ENCODE assay signal across 23 mouse cellular contexts in the genomic region with DNA sequence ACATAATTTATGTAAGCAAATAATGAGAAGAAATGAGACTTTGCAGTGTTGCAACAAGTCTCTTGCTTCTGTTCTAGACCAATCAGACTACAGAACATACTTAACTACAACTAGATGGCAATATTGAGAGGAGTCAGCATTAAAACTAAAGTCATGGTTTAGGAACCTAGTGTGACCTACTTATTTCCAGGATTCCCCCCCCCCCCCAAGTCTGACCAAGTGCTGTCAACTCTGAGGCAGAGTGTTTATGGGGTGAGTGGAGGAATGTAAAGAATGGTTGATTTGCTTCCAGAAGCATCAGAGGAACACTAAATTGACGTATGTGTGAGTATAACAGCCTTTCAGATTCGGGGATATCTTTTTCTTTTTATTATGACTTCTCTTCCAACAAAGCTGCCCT.
"Had no signal": no experiment of that assay in that cellular context is flagged by ENCODE, and none has a peak within 500 bp of the region (broad histone marks: within the 10 kb centered on the region; RNA-seq: fewer than 3 reads in every experiment).

No protein-coding gene starts in this region.

- H3K9ac ChIP-seq: heart, embryonic 13.5 days; heart, embryonic 15.5 days; hindbrain, embryonic 13.5 days; hindbrain, embryonic 15.5 days; kidney, embryonic 15.5 days; limb, embryonic 12.5 days; limb, embryonic 15.5 days had no signal

- H3K9me3 ChIP-seq: heart, embryonic 13.5 days; heart, embryonic 15.5 days; hindbrain, embryonic 13.5 days; hindbrain, embryonic 15.5 days; kidney, embryonic 15.5 days; limb, embryonic 12.5 days; limb, embryonic 15.5 days had no signal

- H3K36me3 ChIP-seq: heart, embryonic 15.5 days; hindbrain, embryonic 13.5 days; hindbrain, embryonic 15.5 days had no signal

- ATAC-seq: hindbrain, postnatal 0 days; intestine, embryonic 16.5 days had no signal

- DNase-seq: gastrocnemius, postnatal 14 days; gastrocnemius, postnatal 36 days; heart, adult 2 months; heart, postnatal 14 days; heart, postnatal 36 days; kidney, adult 11 months; kidney, adult 2 months; kidney, adult 9 months; kidney, postnatal 14 days; kidney, postnatal 36 days; layer of hippocampus, adult 9-11 months; layer of hippocampus, postnatal 36 days; left cerebral cortex, postnatal 4 days had no signal

- H3K27me3 ChIP-seq: heart, embryonic 13.5 days; heart, embryonic 15.5 days; hindbrain, embryonic 13.5 days; hindbrain, embryonic 15.5 days; kidney, embryonic 15.5 days; limb, embryonic 12.5 days; limb, embryonic 15.5 days had no signal

- H3K4me2 ChIP-seq: heart, embryonic 11.5 days; heart, embryonic 13.5 days; heart, embryonic 15.5 days; hindbrain, embryonic 13.5 days; hindbrain, embryonic 15.5 days; kidney, embryonic 15.5 days; limb, embryonic 12.5 days; limb, embryonic 15.5 days had no signal

- H3K4me1 ChIP-seq: heart, embryonic 15.5 days; hindbrain, embryonic 13.5 days; hindbrain, embryonic 15.5 days; kidney, embryonic 15.5 days; limb, embryonic 12.5 days had no signal

- H3K4me3 ChIP-seq: heart, adult 2 months; heart, embryonic 13.5 days; heart, embryonic 15.5 days; hindbrain, embryonic 13.5 days; hindbrain, embryonic 15.5 days; kidney, embryonic 15.5 days; limb, embryonic 12.5 days; limb, embryonic 15.5 days had no signal

- H3K27ac ChIP-seq: heart, adult 2 months; heart, embryonic 13.5 days; heart, embryonic 15.5 days; hindbrain, embryonic 13.5 days; hindbrain, embryonic 15.5 days; hindbrain, postnatal 0 days; kidney, embryonic 15.5 days; limb, embryonic 12.5 days; limb, embryonic 15.5 days had no signal
